10 mouse cellular contexts compared by ENCODE assay signal in the genomic region with DNA sequence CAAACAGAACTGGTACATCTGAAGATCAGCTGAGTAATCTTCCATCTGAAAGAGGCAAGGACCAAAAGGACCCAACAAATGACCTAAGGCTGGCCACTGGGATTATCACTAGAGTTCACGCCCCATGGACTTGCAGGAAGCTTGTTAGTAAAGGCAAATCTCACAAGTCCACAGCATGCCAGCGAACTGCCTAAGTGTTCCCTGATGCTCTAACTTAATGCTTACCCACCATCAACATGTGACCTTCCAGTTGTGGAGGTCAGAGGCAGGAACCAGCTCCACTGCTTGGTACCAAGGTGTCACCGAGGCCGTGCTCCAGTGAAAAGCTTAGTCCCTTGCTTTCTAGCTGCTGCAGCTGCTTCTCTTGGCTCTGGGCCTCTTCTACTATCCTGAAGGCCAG. TPM values are rescaled to one million over a fixed set of nuclear protein-coding genes. Genes with fewer than 3 reads are reported as not detected.
DNase-seq lines count a peak whose midpoint lies in the region; ATAC-seq and TF ChIP-seq lines count a peak whose summit lies in the region.
"Had no signal": no experiment of that assay in that cellular context is flagged by ENCODE, and none has a peak within 500 bp of the region (broad histone marks: within the 10 kb centered on the region; RNA-seq: fewer than 3 reads in every experiment).

No protein-coding gene starts in this region.

- no peak overlapping the region for H3K4me2 ChIP-seq in forebrain, embryonic 15.5 days (replicated peaks)
- no peak overlapping the region for H3K4me2 ChIP-seq in lung, postnatal 0 days (replicated peaks; ENCODE audit: low read depth, low read length)
- H3K4me2 ChIP-seq in kidney, embryonic 14.5 days (replicated peaks; ENCODE audit: low read depth, low read length), result no peak overlapping the region

- no peaks in the 10 kb centered on the region for H3K27me3 ChIP-seq in forebrain, embryonic 10.5 days (ENCODE audit: poor library complexity, severe bottlenecking)
- H3K27me3 ChIP-seq in forebrain, embryonic 15.5 days, result no peaks in the 10 kb centered on the region
- no peaks in the 10 kb centered on the region for H3K27me3 ChIP-seq in lung, postnatal 0 days (replicated peaks; ENCODE audit: insufficient read depth, low read length)
- no peaks in the 10 kb centered on the region for H3K27me3 ChIP-seq in kidney, embryonic 14.5 days (ENCODE audit: control insufficient read depth, insufficient read depth, low read length)
- H3K27me3 ChIP-seq in small intestine, adult 2 months (ENCODE audit: control insufficient read depth, insufficient read depth, low read length), result no peaks in the 10 kb centered on the region

- no peak for TF ChIP-seq EP300 in lung, postnatal 0 days (IDR thresholded peaks at IDR 0.05)

- TF ChIP-seq POLR2A in small intestine, adult 2 months (IDR thresholded peaks at IDR 0.05; ENCODE audit: low read depth, low read length), result no peak

- WGBS in forebrain, embryonic 10.5 days, result 53% methylated on average over 4 of the region's 4 CpGs
- 75% methylated on average over 4 of the region's 4 CpGs for WGBS in forebrain, embryonic 15.5 days
- WGBS in lung, postnatal 0 days, result 73% methylated on average over 4 of the region's 4 CpGs
- WGBS in kidney, embryonic 14.5 days, result 64% methylated on average over 4 of the region's 4 CpGs
- WGBS in small intestine, adult 2 months, result 41% methylated on average over 4 of the region's 4 CpGs

- no peaks in the 10 kb centered on the region for H3K36me3 ChIP-seq in forebrain, embryonic 10.5 days (replicated peaks)
- no peaks in the 10 kb centered on the region for H3K36me3 ChIP-seq in forebrain, embryonic 15.5 days
- H3K36me3 ChIP-seq in lung, postnatal 0 days (ENCODE audit: insufficient read depth, low read length), result no peaks in the 10 kb centered on the region
- no peaks in the 10 kb centered on the region for H3K36me3 ChIP-seq in kidney, embryonic 14.5 days (ENCODE audit: control insufficient read depth, insufficient read depth, low read length)
- H3K36me3 ChIP-seq in small intestine, adult 2 months (ENCODE audit: control insufficient read depth, insufficient read depth, low read length), result no peaks in the 10 kb centered on the region

- no peak overlapping the region for H3K9ac ChIP-seq in forebrain, embryonic 15.5 days (replicated peaks)
- no peak overlapping the region for H3K9ac ChIP-seq in lung, postnatal 0 days (replicated peaks; ENCODE audit: low read depth)
- no peak overlapping the region for H3K9ac ChIP-seq in kidney, embryonic 14.5 days (ENCODE audit: low read depth, low read length)

- H3K4me3 ChIP-seq in forebrain, embryonic 10.5 days, result no peak overlapping the region
- H3K4me3 ChIP-seq in forebrain, embryonic 15.5 days, result no peak overlapping the region
- H3K4me3 ChIP-seq in lung, postnatal 0 days (ENCODE audit: low read depth, low read length), result no peak overlapping the region
- H3K4me3 ChIP-seq in kidney, embryonic 14.5 days (ENCODE audit: low read length), result no peak overlapping the region
- H3K4me3 ChIP-seq in small intestine, adult 2 months (ENCODE audit: low read depth, low read length), result no peak overlapping the region

- no peaks in the 10 kb centered on the region for H3K9me3 ChIP-seq in forebrain, embryonic 10.5 days
- H3K9me3 ChIP-seq in forebrain, embryonic 15.5 days, result no peaks in the 10 kb centered on the region
- no peaks in the 10 kb centered on the region for H3K9me3 ChIP-seq in lung, postnatal 0 days (ENCODE audit: low read length)
- no peaks in the 10 kb centered on the region for H3K9me3 ChIP-seq in kidney, embryonic 14.5 days (ENCODE audit: control insufficient read depth, low read length)

- H3K4me1 ChIP-seq in forebrain, embryonic 10.5 days, result peaks cover 35% of the 10 kb centered on the region
- no peaks in the 10 kb centered on the region for H3K4me1 ChIP-seq in forebrain, embryonic 15.5 days
- peaks cover 12% of the 10 kb centered on the region; the same call in 1 of the 2 replicates for H3K4me1 ChIP-seq in lung, postnatal 0 days (ENCODE audit: insufficient read depth, low read depth, low read length)
- peaks cover 19% of the 10 kb centered on the region; the same call in 1 of the 2 replicates for H3K4me1 ChIP-seq in kidney, embryonic 14.5 days (ENCODE audit: control insufficient read depth, insufficient read depth, low read length)
- H3K4me1 ChIP-seq in small intestine, adult 2 months (ENCODE audit: control insufficient read depth, insufficient read depth, insufficient read length, low read length), result peaks cover 25% of the 10 kb centered on the region; the same call in 1 of the 2 replicates

- no peak for DNase-seq in forebrain, embryonic 10.5 days (ENCODE audit: extremely low spot score, low spot score)
- no peak for DNase-seq in lung, postnatal 0 days (ENCODE audit: low spot score)
- DNase-seq in lung, postnatal 25 days (ENCODE audit: low spot score), result no peak
- no peak for DNase-seq in frontal cortex, postnatal 10 days (ENCODE audit: low spot score in 2 of 2)
- DNase-seq in thymus, postnatal 4 days, result no peak
- DNase-seq: B cell, adult 2 months; cerebellum, adult 9-10 months had no signal

- no peak for ATAC-seq in forebrain, embryonic 15.5 days (replicated peaks)
- no peak for ATAC-seq in lung, postnatal 0 days
- 0 out of 2 replicates have a peak, but pooled peaks have one; percentile 20 for ATAC-seq in kidney, embryonic 14.5 days (ENCODE audit: low FRiP score, low TSS enrichment)

- peak overlapping the region; percentile 44 for H3K27ac ChIP-seq in forebrain, embryonic 10.5 days
- no peak overlapping the region for H3K27ac ChIP-seq in forebrain, embryonic 15.5 days (replicated peaks)
- H3K27ac ChIP-seq in lung, postnatal 0 days (ENCODE audit: low read length), result 0 out of 2 replicates have a peak overlapping the region, but pooled peaks have one; percentile 20
- 0 out of 2 replicates have a peak overlapping the region, but pooled peaks have one; percentile 11 for H3K27ac ChIP-seq in kidney, embryonic 14.5 days (ENCODE audit: low read depth, low read length)
- peak overlapping the region; percentile 48 for H3K27ac ChIP-seq in small intestine, adult 2 months (ENCODE audit: insufficient read depth, low read depth, low read length)

- TF ChIP-seq CTCF in lung, postnatal 0 days (IDR thresholded peaks at IDR 0.05), result no peak
- TF ChIP-seq CTCF in small intestine, adult 2 months (IDR thresholded peaks at IDR 0.05; ENCODE audit: extremely low read depth, insufficient read length, insufficient replicate concordance, low read depth, low read length), result no peak

RNA-seq across cellular contexts. Expression of a gene that starts 21.4 kb away (rescaled TPM):
- polyA plus RNA-seq in forebrain, embryonic 10.5 days (2016; fragmentation: Nextera tagmentation; extraction: Ambion mirVana), result 7.5 and 8.6 TPM in 2 replicates
- polyA plus RNA-seq in forebrain, embryonic 15.5 days (2015; fragmentation: Nextera tagmentation; extraction: Ambion mirVana), result 21.3 and 21.9 TPM in 2 replicates
- 10.1 and 12.3 TPM in 2 replicates for polyA plus RNA-seq in lung, postnatal 0 days (2015; fragmentation: Nextera tagmentation; extraction: Ambion mirVana)
- 8.2 and 15.7 TPM in 2 replicates for polyA plus RNA-seq in kidney, embryonic 14.5 days (2014; fragmentation: Nextera tagmentation; extraction: Ambion mirVana)
- 10.2 and 13.0 TPM in 2 replicates for polyA plus RNA-seq in small intestine, adult 2 months (2012; rRNA removed)

RNA-seq across cellular contexts. Expression of a gene that starts 21.5 kb away (rescaled TPM):
- 27.6 and 29.6 TPM in 2 replicates for polyA plus RNA-seq in forebrain, embryonic 10.5 days (2016; fragmentation: Nextera tagmentation; extraction: Ambion mirVana)
- polyA plus RNA-seq in forebrain, embryonic 15.5 days (2015; fragmentation: Nextera tagmentation; extraction: Ambion mirVana), result 99.6 and 104 TPM in 2 replicates
- polyA plus RNA-seq in lung, postnatal 0 days (2015; fragmentation: Nextera tagmentation; extraction: Ambion mirVana), result 19.8 and 21.6 TPM in 2 replicates
- 24.1 and 24.9 TPM in 2 replicates for polyA plus RNA-seq in kidney, embryonic 14.5 days (2014; fragmentation: Nextera tagmentation; extraction: Ambion mirVana)
- 2.6 and 6.2 TPM in 2 replicates for polyA plus RNA-seq in small intestine, adult 2 months (2012; rRNA removed)
